Mouse (Mus musculus) skeletal muscle tissue, adult 2 months (tissue): ENCODE measurements around the gene Olfr104-ps.

ENCODE experiments used
- DNase-seq: peaks from one replicate; pipeline ENCODE4 v3.0.0-alpha.2; 2012; ENCODE audit warnings: low read depth, low spot score

The Olfr104-ps gene

DNA sequence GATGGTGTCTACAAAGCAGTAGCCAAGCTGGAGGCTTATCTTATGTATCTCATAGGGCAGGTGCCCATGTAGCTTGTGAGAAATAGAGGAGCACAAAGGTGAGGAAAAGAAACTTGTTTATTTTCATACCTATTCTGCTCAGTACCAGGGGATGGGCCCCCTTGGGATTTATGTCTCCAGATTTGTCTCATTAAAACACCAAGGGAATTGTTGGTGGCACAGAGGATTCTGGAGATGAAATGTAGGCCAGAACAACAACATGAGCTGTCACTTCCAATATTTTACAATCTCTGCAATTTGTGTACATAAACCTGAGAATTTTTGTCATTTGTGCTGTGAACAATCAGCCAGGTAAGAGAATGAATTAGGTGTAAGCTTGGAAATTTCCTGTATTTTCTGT is at the start of gene Olfr104-ps:
TSS of gene Olfr104-ps (plus strand) at position 301 of the 400 bp plus-strand sequence.
- DNase-seq, result no peak

DNA sequence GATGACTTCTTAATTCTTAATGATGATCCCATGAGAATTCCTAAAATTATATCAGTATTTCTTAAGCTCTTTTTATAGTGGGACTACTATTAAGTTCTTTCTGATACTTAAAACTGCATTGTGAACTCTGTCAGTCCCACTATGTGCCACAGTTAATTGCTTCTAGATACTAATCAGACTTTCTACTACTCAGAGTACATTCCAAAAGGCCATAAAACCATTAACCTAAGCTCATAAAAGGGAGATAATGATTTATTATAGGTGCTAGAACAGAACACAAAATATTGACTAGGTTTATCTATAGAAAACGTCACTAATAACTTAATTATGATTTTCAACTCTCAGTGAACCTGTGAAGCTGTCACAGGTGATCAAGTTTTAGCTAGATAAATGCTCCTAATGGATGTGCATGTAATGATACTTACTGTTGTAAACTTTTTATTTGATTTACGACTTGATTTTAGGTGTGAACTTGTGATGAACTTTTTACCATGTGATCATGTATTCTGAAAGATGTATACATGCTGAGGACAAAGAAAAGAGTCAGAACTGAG is 49.2 kb upstream of the Olfr104-ps start:
- no peak for DNase-seq

DNA sequence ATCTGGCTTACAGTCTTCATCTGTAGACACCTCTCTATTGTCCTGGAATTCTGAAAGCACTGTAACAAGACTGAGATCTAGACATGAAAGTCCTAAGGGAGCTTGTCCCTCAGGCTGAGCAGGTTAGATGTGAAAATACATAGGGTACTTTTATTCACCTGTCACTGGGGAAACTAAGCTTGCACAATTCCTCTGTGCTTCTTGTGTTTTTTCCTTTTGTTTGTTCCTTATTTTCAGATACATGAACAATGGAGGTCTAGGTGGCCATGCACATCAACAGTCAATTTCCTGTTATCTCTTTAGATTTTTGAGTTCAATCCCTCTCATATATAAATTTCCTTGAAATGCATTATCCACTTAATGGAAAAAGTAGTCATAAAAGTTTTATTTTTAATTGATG is 42.4 kb upstream of the Olfr104-ps start, which contains the start of gene Olfr102:
TSS of gene Olfr102 (minus strand) at position 101 of the 400 bp plus-strand sequence.
- no peak for DNase-seq

DNA sequence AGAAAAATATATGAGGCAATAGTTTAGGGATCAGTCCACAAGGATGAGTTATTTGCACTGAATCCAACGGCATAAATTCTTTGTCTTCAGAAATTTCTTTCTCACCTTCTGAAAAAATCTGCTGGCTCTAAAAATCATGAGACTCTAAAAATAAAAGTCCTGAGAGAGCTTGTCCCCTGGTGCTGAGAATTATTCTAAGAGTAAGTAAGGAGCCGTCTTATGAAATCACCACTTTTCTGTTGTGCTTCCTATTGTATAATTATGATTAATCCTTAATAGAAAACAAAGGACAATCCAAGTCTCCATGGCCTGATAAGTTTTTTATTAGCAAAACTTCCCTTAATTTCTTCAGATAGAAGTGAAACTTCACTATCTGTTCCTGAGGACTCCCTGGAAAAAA is 19.8 kb upstream of the Olfr104-ps start, which contains the start of gene Olfr103:
TSS of gene Olfr103 (minus strand) at position 101 of the 400 bp plus-strand sequence.
- DNase-seq, result no peak

DNA sequence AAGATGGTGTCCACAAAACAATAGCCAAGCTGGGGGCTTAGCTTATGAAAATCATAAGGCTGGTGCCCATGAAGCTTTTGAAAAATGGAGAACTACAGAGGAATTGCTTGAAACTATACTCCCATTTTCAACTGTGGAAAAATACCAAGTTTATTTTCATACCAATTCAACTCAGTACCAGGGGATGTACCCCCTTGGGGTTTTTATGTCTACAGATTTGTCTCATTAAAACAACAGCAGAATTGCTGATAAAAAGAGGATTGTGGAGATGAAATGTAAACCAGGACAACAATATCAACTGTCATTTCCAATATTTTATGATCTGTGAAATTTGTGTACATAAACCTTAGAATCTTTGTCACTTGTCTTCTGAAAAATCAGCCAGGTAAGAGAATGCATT is 19.4 kb downstream of the Olfr104-ps start, which contains the start of gene Olfr105-ps:
TSS of gene Olfr105-ps (plus strand) at position 301 of the 400 bp plus-strand sequence.
- DNase-seq, result no peak

DNA sequence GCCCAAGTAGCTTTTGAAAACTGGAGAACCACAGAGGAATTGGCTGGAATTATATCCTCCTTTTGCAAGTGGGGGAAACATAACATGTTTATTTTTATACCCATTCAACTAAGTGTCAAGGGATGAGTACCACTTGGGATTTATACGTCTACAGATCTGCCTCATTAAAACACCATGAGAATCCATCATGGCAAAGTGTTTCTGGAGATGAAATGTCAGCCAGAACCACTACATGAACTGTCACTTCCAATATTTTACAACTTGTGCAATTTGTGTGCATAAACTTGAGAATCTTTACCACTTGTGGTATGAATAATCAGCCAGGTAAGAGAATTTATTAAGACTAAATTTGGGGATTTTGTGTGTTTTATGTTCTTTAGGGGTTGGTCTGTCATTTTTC is 30.7 kb downstream of the Olfr104-ps start, which contains the start of gene Olfr106-ps:
TSS of gene Olfr106-ps (plus strand) at position 301 of the 400 bp plus-strand sequence.
- DNase-seq, result no peak

DNA sequence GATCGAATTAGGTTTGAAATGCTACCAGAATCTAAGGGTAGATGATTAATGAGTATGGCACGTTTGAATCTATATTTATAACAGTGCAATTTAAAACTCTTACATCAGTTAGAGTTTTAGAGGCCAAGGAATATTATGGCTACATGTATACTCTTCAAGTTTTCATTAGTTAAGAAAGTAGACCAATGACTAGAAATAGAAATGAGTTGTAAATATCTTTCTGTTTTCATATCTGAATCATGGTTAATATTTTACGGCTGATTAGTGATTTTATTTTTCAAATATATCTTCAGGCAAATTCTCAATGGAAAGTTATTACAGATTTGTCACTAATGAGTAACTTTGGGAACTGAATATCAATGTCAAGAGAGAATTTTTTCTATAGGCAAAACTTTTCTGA is 39.5 kb downstream of the Olfr104-ps start, which contains the start of gene Olfr107:
TSS of gene Olfr107 (plus strand) at position 301 of the 400 bp plus-strand sequence.
- no peak for DNase-seq

DNA sequence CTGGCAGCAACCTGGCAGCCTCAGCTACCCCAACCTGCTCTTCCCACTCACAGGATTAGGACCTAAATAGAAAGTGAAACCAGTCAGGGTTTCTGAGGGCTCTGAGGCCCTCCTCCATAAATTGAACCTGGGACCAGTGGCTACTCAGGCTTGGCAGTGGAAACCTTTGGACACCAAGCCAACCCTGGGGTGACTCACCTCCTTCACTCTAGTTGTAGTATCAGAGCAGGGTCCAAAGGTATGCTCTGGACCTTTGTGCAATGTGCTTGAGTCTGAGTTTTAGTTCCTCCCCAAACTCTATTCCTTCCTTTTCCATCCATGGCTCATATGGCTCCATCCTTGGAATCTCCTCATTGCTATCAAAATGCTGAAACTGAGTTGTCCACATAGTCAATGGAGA is 54.0 kb downstream of the Olfr104-ps start:
- DNase-seq, result no peak
